Mouse (Mus musculus) ovary, postnatal 10 days (tissue): ENCODE data around the gene Mypop.

Source experiments
- DNase-seq: peaks from one replicate; pipeline ENCODE4 v3.0.0; 2022; ENCODE audit warnings: low spot score

The Mypop gene

DNA sequence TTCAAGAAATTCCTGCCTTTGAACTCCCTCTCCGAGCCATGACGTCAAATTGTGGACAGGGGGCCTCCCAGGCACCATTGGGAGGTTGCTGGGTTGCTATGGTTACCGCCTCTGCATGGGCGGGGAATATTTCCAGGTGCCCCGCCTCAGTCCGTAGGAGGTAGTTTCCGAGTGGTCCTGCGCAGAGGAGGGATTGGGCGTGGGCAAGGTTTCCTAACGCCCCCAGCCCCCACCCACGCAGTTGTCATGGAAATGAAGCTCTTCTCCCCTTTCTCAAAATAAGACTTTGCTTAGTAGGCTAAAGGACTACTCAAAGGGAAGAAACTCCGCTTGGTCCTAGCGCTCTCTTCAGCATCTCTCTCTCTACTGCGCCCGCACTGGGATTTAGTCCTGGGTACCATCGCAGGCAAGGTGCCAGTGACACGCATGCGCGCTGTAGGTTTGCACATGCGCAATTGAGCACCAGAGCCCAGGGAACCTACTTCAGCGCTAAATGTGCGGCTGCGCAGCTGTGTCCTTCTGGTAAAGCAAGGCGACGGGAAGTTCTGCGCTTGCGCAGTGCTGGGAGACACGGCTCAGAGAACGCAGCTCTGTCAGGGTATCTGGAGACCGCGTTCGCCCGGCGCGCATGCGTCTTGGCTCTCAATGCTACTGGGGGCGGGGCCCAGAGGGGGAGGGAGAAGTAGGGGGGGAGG, at the start of gene Mypop:
Mypop (plus strand) TSS at position 645 of the 695 bp plus-strand sequence.
- peak; percentile 99 for DNase-seq

GRCm38 (mm10) chr7:18942376-18942775, 48.7 kb upstream of the Mypop start:
- DNase-seq = no peak

DNA sequence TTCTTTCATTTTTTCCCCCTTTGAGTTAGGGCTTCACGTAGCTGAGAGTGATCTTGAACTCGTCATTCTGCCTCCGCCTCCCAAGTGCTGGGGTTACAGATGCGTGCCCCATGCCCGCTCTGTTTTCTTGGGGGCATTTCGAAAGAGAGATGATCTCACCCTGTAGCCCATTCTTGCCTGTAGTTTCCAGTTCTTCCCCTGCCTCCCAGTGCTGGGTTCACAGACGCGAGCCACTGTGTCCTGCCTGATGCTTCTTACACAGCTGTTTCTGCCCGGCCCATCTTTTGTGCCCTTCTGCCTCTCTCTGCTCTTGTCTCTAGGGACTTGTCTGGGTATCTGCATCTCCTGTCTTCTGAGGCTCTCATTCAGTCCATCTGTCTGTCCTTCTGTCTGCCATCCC, 48.2 kb upstream of the Mypop start:
- DNase-seq = no peak

- no peak for DNase-seq
Observed at GRCm38 (mm10) chr7:18948151-18948550, 42.9 kb upstream of the Mypop start.

- DNase-seq = no peak
Observed at GRCm38 (mm10) chr7:18949781-18950522, 41.1 kb upstream of the Mypop start.

- DNase-seq = no peak
Observed at GRCm38 (mm10) chr7:18950523-18951315, 40.3 kb upstream of the Mypop start.

DNA sequence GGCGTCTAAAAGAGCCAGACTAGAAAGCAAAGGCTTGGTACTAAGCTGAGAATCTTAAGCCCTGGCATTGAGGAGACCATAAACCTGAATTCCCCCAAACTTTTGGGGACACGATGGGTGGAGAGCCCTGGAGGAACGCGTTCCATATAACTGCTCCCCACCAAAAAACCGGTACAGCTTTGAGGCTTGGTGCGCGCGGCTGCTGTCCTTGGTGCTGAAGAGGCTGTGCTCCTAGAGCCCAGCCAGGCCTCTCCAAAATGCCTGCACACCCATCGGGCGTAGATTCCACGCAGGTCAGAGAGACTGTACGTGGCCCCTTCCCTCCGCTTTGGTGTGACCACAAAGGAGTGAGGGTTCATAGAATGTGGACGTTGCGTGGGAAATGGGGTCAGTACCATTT, 39.6 kb upstream of the Mypop start:
- no peak for DNase-seq

GRCm38 (mm10) chr7:18957569-18958383, 33.3 kb upstream of the Mypop start:
- DNase-seq = peak; percentile 21

DNA sequence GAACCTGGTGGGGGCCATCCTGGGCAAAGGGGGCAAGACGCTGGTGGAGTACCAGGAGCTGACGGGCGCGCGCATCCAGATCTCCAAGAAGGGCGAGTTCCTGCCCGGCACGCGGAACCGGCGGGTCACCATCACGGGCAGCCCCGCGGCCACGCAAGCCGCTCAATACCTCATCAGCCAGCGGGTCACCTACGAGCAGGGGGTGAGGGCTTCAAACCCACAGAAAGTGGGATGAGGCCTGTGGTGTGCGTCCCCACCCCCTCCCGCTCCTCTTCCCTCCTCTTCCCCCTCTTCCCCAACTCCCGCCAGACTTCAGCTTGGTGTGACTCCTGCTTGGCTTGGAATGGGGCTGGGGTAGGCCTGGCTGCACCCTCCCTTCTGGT, 32.7 kb upstream of the Mypop start:
- no peak for DNase-seq

GRCm38 (mm10) chr7:18959446-18959845, 31.6 kb upstream of the Mypop start:
- no peak for DNase-seq

- no peak for DNase-seq
Observed at GRCm38 (mm10) chr7:18962171-18962792, 28.8 kb upstream of the Mypop start.

GRCm38 (mm10) chr7:18962795-18963194, 28.2 kb upstream of the Mypop start:
- no peak for DNase-seq

GRCm38 (mm10) chr7:18963294-18963843, 27.7 kb upstream of the Mypop start:
- DNase-seq = no peak

GRCm38 (mm10) chr7:18965312-18965711, 25.7 kb upstream of the Mypop start:
- no peak for DNase-seq

DNA sequence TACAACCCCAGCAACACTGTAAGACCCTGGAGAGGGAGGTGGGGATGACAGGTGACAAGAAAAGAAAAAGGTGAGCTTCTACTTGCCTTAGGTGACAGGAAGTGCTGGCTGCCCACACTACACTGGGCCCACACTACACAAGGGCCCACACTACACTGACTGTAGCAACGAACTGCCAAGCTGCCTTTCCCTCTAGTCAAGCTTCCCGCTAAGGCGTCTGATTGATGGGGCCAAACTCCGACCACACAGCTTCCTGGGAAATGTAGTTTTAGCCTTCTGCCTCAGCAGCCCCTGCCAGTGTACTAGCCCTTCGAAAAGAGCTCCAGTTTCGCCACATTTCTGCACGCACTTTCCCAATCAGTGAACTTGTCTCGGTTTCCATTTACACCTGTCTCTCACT, 23.4 kb upstream of the Mypop start:
- no peak for DNase-seq

DNA sequence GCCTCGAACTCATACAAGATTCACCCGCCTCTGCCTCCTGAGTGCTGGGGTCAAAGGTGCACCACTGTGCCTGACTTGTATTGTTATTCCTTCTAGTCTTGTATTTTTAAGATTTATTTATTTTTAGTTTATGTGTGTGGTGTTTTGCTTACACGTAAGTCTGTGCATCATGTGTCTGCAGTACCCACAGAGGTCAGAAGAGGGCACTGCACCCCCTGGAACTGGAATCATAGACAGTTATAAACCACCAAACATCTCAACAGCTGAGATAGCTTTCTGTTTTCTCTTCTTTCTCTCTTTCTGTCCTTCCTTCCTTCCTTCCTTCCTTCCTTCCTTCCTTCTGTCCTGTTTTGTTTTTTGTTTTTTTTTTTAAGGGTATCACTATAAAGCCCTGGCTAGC, 20.1 kb upstream of the Mypop start:
- no peak for DNase-seq

GRCm38 (mm10) chr7:18978381-18978780, 12.7 kb upstream of the Mypop start:
- no peak for DNase-seq

DNA sequence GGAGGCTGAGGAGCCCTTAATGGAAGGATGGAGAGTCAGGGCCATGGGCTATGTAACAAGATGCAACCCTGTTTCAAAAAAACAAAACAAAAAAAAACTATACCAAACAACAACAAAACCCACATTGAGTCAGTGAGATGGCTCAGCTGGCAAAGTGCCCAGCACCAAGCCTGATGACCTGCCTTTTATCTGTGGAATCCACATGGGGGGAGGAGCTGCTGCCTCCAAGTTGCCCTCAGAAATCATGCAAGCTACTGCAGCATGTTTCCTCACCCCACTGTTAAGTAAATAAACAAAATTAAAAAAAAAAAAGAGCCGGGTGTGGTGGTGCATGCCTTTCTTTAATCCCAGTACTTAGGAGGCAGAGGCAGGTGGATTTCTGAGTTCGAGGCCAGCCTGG, 4.5 kb upstream of the Mypop start:
- DNase-seq = no peak

GRCm38 (mm10) chr7:18987100-18987499, 3.9 kb upstream of the Mypop start, which contains the start of gene Nanos2:
TSS of gene Nanos2 (plus strand) at chr7:18987400.
- no peak for DNase-seq

DNA sequence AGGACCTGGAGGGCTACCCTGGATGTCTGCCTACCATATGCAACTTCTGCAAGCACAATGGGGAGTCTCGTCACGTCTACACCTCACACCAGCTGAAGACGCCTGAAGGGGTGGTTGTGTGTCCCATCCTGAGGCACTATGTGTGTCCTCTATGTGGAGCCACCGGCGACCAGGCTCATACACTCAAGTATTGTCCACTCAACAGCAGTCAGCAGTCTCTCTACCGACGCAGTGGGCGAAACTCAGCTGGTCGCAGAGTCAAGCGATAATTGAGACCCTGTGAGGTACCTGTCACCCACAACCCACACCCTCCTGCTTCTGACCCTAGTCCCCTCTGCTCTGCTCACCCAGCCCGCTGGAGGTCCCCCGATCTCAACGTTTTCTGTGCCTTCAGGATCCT, 3.3 kb upstream of the Mypop start:
- no peak for DNase-seq

DNA sequence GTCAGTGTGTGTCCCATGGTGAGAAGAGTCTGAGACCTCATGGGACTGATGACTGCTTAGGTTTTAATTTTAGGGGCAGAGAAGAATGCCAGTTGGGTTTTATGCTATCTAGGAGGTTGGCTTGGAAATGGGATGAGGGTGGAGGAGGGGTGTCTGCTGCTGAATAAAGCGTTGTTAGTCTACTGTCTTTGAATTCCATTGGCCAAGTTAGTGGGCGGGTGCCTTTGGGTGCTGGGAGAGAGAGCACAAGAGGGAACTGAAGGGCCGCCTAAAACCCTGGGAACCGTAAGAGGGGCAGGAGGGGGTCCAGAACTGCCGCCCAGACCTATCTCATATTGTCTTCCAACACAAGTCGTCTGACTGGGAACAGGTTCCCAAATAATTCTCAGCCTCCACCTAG, 2.3 kb upstream of the Mypop start:
- no peak for DNase-seq
